Mouse (Mus musculus): ENCODE results near the gene Tbc1d30. TPM values are rescaled to one million over a fixed set of nuclear protein-coding genes. Genes with fewer than 3 reads are reported as not detected.

Gene Tbc1d30
- polyA plus RNA-seq, 1 experiment from 2014 or later = 12.5 TPM

Other genes with a start within 250 kb of the Tbc1d30 start
- 35.2 and 35.6 TPM in 2 replicates for gene Gns, start 13.8 kb upstream of the Tbc1d30 start, polyA plus RNA-seq (2015; fragmentation: Nextera tagmentation; extraction: Ambion mirVana)
- 4.1 and 5.3 TPM in 2 replicates for gene Rassf3, start 125.1 kb upstream of the Tbc1d30 start, polyA plus RNA-seq (2015; fragmentation: Nextera tagmentation; extraction: Ambion mirVana)
- 38.4 and 42.7 TPM in 2 replicates for gene Tbk1, start 235.5 kb upstream of the Tbc1d30 start, polyA plus RNA-seq (2015; fragmentation: Nextera tagmentation; extraction: Ambion mirVana)